Mouse (Mus musculus): ENCODE data around the gene Olfr338. TPM values are rescaled to one million over a fixed set of nuclear protein-coding genes. Genes with fewer than 3 reads are reported as not detected.
"Not testable (repeated sequence)": the region's sequence is repeated elsewhere in the genome, so short reads cannot be mapped to it uniquely, and the experiment has no call there.

Gene Olfr338
- not detected in 2 replicates for polyA plus RNA-seq (2015; fragmentation: Nextera tagmentation; extraction: Ambion mirVana)

GRCm38 (mm10) chr2:36373219-36373618 lies at the start of gene Olfr338:
Gene Olfr338, plus strand, starts transcription at chr2:36373519.
- Histone ChIP-seq H3K36me3 (ENCODE audit: control insufficient read depth, insufficient read depth) (no peaks in the 10 kb centered on the region), H3K4me2 (ENCODE audit: low read depth, low read length) (no peak within 1 kb of the TSS), H3K27me3 (ENCODE audit: control insufficient read depth, insufficient read depth, low read length) (no peaks in the 10 kb centered on the region), H3K4me1 (ENCODE audit: control insufficient read depth, insufficient read depth, low read length) (no peaks in the 10 kb centered on the region), H3K9ac (ENCODE audit: low read length) (no peak within 1 kb of the TSS), H3K9me3 (replicated peaks; ENCODE audit: control insufficient read depth, low read length) (no peaks in the 10 kb centered on the region), H3K4me3 (ENCODE audit: low read length) (no peak within 1 kb of the TSS), H3K27ac (ENCODE audit: low read length) (no peak within 1 kb of the TSS)
- no peak for ATAC-seq (replicated peaks; ENCODE audit: extremely low read depth, insufficient read depth, low FRiP score)

- H3K9ac ChIP-seq (ENCODE audit: low read length); H3K4me2 ChIP-seq (ENCODE audit: low read depth, low read length); H3K4me3 ChIP-seq (ENCODE audit: low read length); H3K36me3 ChIP-seq (ENCODE audit: control insufficient read depth, insufficient read depth); H3K4me1 ChIP-seq (ENCODE audit: control insufficient read depth, insufficient read depth, low read length); H3K27ac ChIP-seq (ENCODE audit: low read length); H3K27me3 ChIP-seq (ENCODE audit: control insufficient read depth, insufficient read depth, low read length); H3K9me3 ChIP-seq (replicated peaks; ENCODE audit: control insufficient read depth, low read length); ATAC-seq (replicated peaks; ENCODE audit: extremely low read depth, insufficient read depth, low FRiP score): not testable (repeated sequence)
- 71% methylated on average over 3 of the region's 3 CpGs for WGBS
These were observed 41.9 kb downstream of the Olfr338 start for GRCm38 (mm10) chr2:36415174-36415573.

GRCm38 (mm10) chr2:36415591-36415990 lies 42.3 kb downstream of the Olfr338 start:
- not testable (repeated sequence) for H3K36me3 ChIP-seq (ENCODE audit: control insufficient read depth, insufficient read depth); ATAC-seq (replicated peaks; ENCODE audit: extremely low read depth, insufficient read depth, low FRiP score); H3K27me3 ChIP-seq (ENCODE audit: control insufficient read depth, insufficient read depth, low read length); H3K9me3 ChIP-seq (replicated peaks; ENCODE audit: control insufficient read depth, low read length); H3K9ac ChIP-seq (ENCODE audit: low read length); H3K4me1 ChIP-seq (ENCODE audit: control insufficient read depth, insufficient read depth, low read length); H3K4me2 ChIP-seq (ENCODE audit: low read depth, low read length); H3K4me3 ChIP-seq (ENCODE audit: low read length); H3K27ac ChIP-seq (ENCODE audit: low read length)
- 86% methylated on average over 7 of the region's 7 CpGs for WGBS

GRCm38 (mm10) chr2:36418647-36419046 lies 45.3 kb downstream of the Olfr338 start, which contains the start of gene Olfr339:
Gene Olfr339, plus strand, starts transcription at chr2:36418947.
- H3K4me1 ChIP-seq (ENCODE audit: control insufficient read depth, insufficient read depth, low read length): no peaks in the 10 kb centered on the region
- H3K27ac ChIP-seq (ENCODE audit: low read length): no peak within 1 kb of the TSS
- no peaks in the 10 kb centered on the region; the same call in 1 of the 2 replicates for H3K9me3 ChIP-seq (replicated peaks; ENCODE audit: control insufficient read depth, low read length)
- H3K4me2 ChIP-seq (ENCODE audit: low read depth, low read length): no peak within 1 kb of the TSS
- no peak within 1 kb of the TSS for H3K9ac ChIP-seq (ENCODE audit: low read length)
- no peak for ATAC-seq (replicated peaks; ENCODE audit: extremely low read depth, insufficient read depth, low FRiP score)
- 76% methylated on average over 3 of the region's 3 CpGs for WGBS
- no peaks in the 10 kb centered on the region for H3K36me3 ChIP-seq (ENCODE audit: control insufficient read depth, insufficient read depth)
- no peak within 1 kb of the TSS for H3K4me3 ChIP-seq (ENCODE audit: low read length)
- no peaks in the 10 kb centered on the region for H3K27me3 ChIP-seq (ENCODE audit: control insufficient read depth, insufficient read depth, low read length)

Other genes with a start within 250 kb of the Olfr338 start
- gene Mrrf, start 237.1 kb upstream of the Olfr338 start, polyA plus RNA-seq (2015; fragmentation: Nextera tagmentation; extraction: Ambion mirVana): 38.6 and 41.7 TPM in 2 replicates
- 66.1 and 69.5 TPM in 2 replicates for gene Rbm18, start 236.7 kb upstream of the Olfr338 start, polyA plus RNA-seq (2015; fragmentation: Nextera tagmentation; extraction: Ambion mirVana)
- 21.9 and 26.2 TPM in 2 replicates for gene Ptgs1, start 143.1 kb upstream of the Olfr338 start, polyA plus RNA-seq (2015; fragmentation: Nextera tagmentation; extraction: Ambion mirVana)
- gene Olfr339, start 45.4 kb downstream of the Olfr338 start, polyA plus RNA-seq (2015; fragmentation: Nextera tagmentation; extraction: Ambion mirVana): not detected in 2 replicates
- gene Olfr340, start 79.1 kb downstream of the Olfr338 start, polyA plus RNA-seq (2015; fragmentation: Nextera tagmentation; extraction: Ambion mirVana): not detected in 2 replicates
- not detected in 2 replicates for gene Olfr341, start 108.9 kb downstream of the Olfr338 start, polyA plus RNA-seq (2015; fragmentation: Nextera tagmentation; extraction: Ambion mirVana)
- gene Olfr342, start 151.5 kb downstream of the Olfr338 start, polyA plus RNA-seq (2015; fragmentation: Nextera tagmentation; extraction: Ambion mirVana): not detected in 2 replicates
- gene Olfr344, start 193.1 kb downstream of the Olfr338 start, polyA plus RNA-seq (2015; fragmentation: Nextera tagmentation; extraction: Ambion mirVana): not detected in 2 replicates

All from heart, embryonic 16.5 days (tissue).